ENCODE assay signal across 8 mouse cellular contexts in the genomic region with DNA sequence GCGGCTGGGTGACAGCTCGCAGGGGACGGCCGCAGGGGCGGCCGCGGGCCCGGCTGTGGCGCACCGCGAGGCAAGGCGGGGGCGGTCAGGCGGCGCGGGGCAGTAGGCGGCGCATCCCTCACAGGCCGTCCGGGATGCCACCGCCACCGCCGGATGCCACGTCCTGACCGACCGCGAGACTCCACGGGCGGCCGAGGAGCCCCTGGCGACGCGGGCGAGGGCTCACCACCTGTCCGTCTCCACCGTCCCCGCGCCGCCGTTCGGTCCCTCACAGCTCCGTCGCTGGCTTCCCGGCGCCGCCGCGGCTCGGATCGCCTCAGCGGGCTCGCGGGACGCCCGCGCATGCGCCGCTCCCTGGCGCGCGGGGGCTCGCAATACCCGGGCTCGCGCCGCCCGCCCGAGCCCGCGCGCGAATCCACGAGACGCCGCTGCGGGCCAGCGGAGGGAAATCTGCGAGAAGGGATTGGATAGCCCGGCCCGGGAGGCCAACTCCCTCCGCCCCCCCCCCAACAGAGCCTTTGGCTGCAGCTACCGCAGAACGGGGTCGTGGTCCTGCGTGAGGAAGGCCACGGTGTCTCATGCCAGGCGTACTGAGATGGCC. TPM values are rescaled to one million over a fixed set of nuclear protein-coding genes. Genes with fewer than 3 reads are reported as not detected.
DNase-seq lines count a peak whose midpoint lies in the region; ATAC-seq and TF ChIP-seq lines count a peak whose summit lies in the region.

A gene (minus strand): TSS at position 371 of the 601 bp plus-strand sequence.

- H3K36me3 ChIP-seq in C2C12 (ENCODE audit: control insufficient read depth, insufficient read depth) = no peaks in the 10 kb centered on the region
- H3K36me3 ChIP-seq in embryonic facial prominence, embryonic 10.5 days (replicated peaks) = no peaks in the 10 kb centered on the region
- no peaks in the 10 kb centered on the region for H3K36me3 ChIP-seq in kidney, postnatal 0 days (ENCODE audit: insufficient read depth, low read length)
- no peaks in the 10 kb centered on the region for H3K36me3 ChIP-seq in liver, embryonic 11.5 days (ENCODE audit: control insufficient read depth, insufficient read depth, low read length)

- WGBS in embryonic facial prominence, embryonic 10.5 days = under 1% methylated on average over 87 of the region's 87 CpGs
- 1% methylated on average over 72 of the region's 87 CpGs for WGBS in kidney, postnatal 0 days
- WGBS in liver, embryonic 11.5 days = under 1% methylated on average over 83 of the region's 87 CpGs

- peaks cover 10% of the 10 kb centered on the region for H3K4me1 ChIP-seq in embryonic facial prominence, embryonic 10.5 days
- H3K4me1 ChIP-seq in kidney, postnatal 0 days (replicated peaks; ENCODE audit: insufficient read depth, low read length) = peaks cover 7% of the 10 kb centered on the region
- no peaks in the 10 kb centered on the region; the same call in 1 of the 2 replicates for H3K4me1 ChIP-seq in liver, embryonic 11.5 days (replicated peaks; ENCODE audit: control insufficient read depth, insufficient read depth, low read length)

- no peak for TF ChIP-seq CTCF in C2C12 (IDR thresholded peaks at IDR 0.05; ENCODE audit: control insufficient read depth, insufficient read depth, insufficient read length)
- no peak for TF ChIP-seq CTCF in kidney, postnatal 0 days (IDR thresholded peaks at IDR 0.05; ENCODE audit: low read depth)

- H3K4me3 ChIP-seq in C2C12 (ENCODE audit: insufficient read depth, poor library complexity, severe bottlenecking) = no peak within 1 kb of the TSS
- peak within 1 kb of the TSS; percentile 74 for H3K4me3 ChIP-seq in embryonic facial prominence, embryonic 10.5 days
- H3K4me3 ChIP-seq in kidney, postnatal 0 days (replicated peaks; ENCODE audit: low read depth, low read length) = peak within 1 kb of the TSS; percentile 52
- H3K4me3 ChIP-seq in liver, embryonic 11.5 days (ENCODE audit: low read depth, low read length) = peak within 1 kb of the TSS; percentile 56

- H3K79me3 ChIP-seq in C2C12 (ENCODE audit: low read depth) = no peaks in the 10 kb centered on the region

- peak within 1 kb of the TSS; percentile 91 for H3K4me2 ChIP-seq in kidney, postnatal 0 days (ENCODE audit: low read length)
- H3K4me2 ChIP-seq in liver, embryonic 11.5 days = peak within 1 kb of the TSS; percentile 98

- peaks cover 18% of the 10 kb centered on the region for H3K27me3 ChIP-seq in C2C12 (ENCODE audit: control insufficient read depth, insufficient read depth, insufficient read length)
- peaks cover 98% of the 10 kb centered on the region for H3K27me3 ChIP-seq in embryonic facial prominence, embryonic 10.5 days (replicated peaks; ENCODE audit: low read depth, poor library complexity, severe bottlenecking)
- peaks cover 86% of the 10 kb centered on the region for H3K27me3 ChIP-seq in kidney, postnatal 0 days (ENCODE audit: insufficient read depth, low read length)
- H3K27me3 ChIP-seq in liver, embryonic 11.5 days (replicated peaks; ENCODE audit: control insufficient read depth, insufficient read depth, low read length) = peaks cover 76% of the 10 kb centered on the region

- peak within 1 kb of the TSS; percentile 78 for H3K27ac ChIP-seq in embryonic facial prominence, embryonic 10.5 days (replicated peaks)
- no peak within 1 kb of the TSS for H3K27ac ChIP-seq in kidney, postnatal 0 days
- no peak within 1 kb of the TSS for H3K27ac ChIP-seq in liver, embryonic 11.5 days (ENCODE audit: low read depth, low read length)

- DNase-seq in adrenal gland, postnatal 10 days = peak; percentile 78
- DNase-seq in embryonic facial prominence, embryonic 10.5 days (ENCODE audit: low spot score) = peak; percentile 78
- DNase-seq in heart, adult 8-10 months (ENCODE audit: low spot score) = no peak
- peak; percentile 59 for DNase-seq in kidney, postnatal 0 days (ENCODE audit: low spot score)
- peak; percentile 61 for DNase-seq in liver, embryonic 11.5 days (ENCODE audit: low spot score)
- DNase-seq in neural tube, embryonic 10.5 days (ENCODE audit: extremely low spot score, low spot score) = peak; percentile 72
- peak; percentile 32 to 45 for DNase-seq in thymus, postnatal 36 days

- H3ac ChIP-seq in C2C12 (ENCODE audit: control insufficient read depth, insufficient read length, low read depth) = peak within 1 kb of the TSS; percentile 13

- H3K79me2 ChIP-seq in C2C12 (ENCODE audit: control insufficient read depth, insufficient read depth) = no peaks in the 10 kb centered on the region

- no peaks in the 10 kb centered on the region for H3K9me3 ChIP-seq in embryonic facial prominence, embryonic 10.5 days
- H3K9me3 ChIP-seq in kidney, postnatal 0 days (replicated peaks; ENCODE audit: low read length) = no peaks in the 10 kb centered on the region
- no peaks in the 10 kb centered on the region for H3K9me3 ChIP-seq in liver, embryonic 11.5 days (ENCODE audit: control insufficient read depth, low read length)

- peak within 1 kb of the TSS; percentile 42; the same call in 1 of the 2 replicates for H3K9ac ChIP-seq in kidney, postnatal 0 days (ENCODE audit: low read depth, low read length)
- H3K9ac ChIP-seq in liver, embryonic 11.5 days (ENCODE audit: low read depth, low read length) = no peak within 1 kb of the TSS

- peak; percentile 74 for ATAC-seq in kidney, postnatal 0 days (replicated peaks; ENCODE audit: low FRiP score, low read depth)
- ATAC-seq in liver, embryonic 11.5 days (replicated peaks; ENCODE audit: low FRiP score) = peak; percentile 71

TF ChIP-seq in C2C12, 6 proteins besides CTCF, POLR2A, EP300 and RAD21:
- TF ChIP-seq USF1 (IDR thresholded peaks at IDR 0.05; ENCODE audit: low read depth) (no peak), MAX (IDR thresholded peaks at IDR 0.05) (no peak), FOSL1 (IDR thresholded peaks at IDR 0.05; ENCODE audit: insufficient read depth, low read length, poor library complexity, severe bottlenecking) (no peak), MYOG (IDR thresholded peaks at IDR 0.05; ENCODE audit: control insufficient read depth, extremely low read depth, insufficient read length) (no peak), CEBPB (IDR thresholded peaks at IDR 0.05; ENCODE audit: low read depth) (no peak), MYOD1 (IDR thresholded peaks at IDR 0.05; ENCODE audit: control insufficient read depth, insufficient read length, low read depth) (no peak)

RNA-seq across cellular contexts. Expression of the gene that starts here (rescaled TPM):
- polyA plus RNA-seq in C2C12 (2012; fragmentation: generic; extraction: Trizol) = 0.26 TPM
- total RNA-seq in adrenal gland, postnatal 10 days (2021) = 1 to 10 TPM; 3.3 to 4.5 TPM
- polyA plus RNA-seq in embryonic facial prominence, embryonic 10.5 days (2016; fragmentation: Nextera tagmentation; extraction: Ambion mirVana) = 1.3 and 1.7 TPM in 2 replicates
- total RNA-seq in heart, adult 8-10 months (2022) = 10 to 100 TPM; 15.1 to 23.8 (median 19.8) TPM
- polyA plus RNA-seq in kidney, postnatal 0 days (2015; fragmentation: Nextera tagmentation; extraction: Ambion mirVana) = 0.20 and 0.37 TPM in 2 replicates
- 0.41 and 1.1 TPM in 2 replicates for polyA plus RNA-seq in liver, embryonic 11.5 days (2014; fragmentation: Nextera tagmentation; extraction: Ambion mirVana)

Comparison
In these comparisons a context has a peak if more than half of its experiments do, and no peak if none do; other contexts are left out.
1. Peak in DNase-seq, ATAC-seq, H3K4me3 ChIP-seq, H3K9ac ChIP-seq and H3K4me2 ChIP-seq in kidney, postnatal 0 days; RNA of the gene not detected or under 1 TPM.